Mouse (Mus musculus): ENCODE results near the gene Ssc5d.

The Ssc5d gene

GRCm38 (mm10) chr7:4919971-4920370 lies 5.6 kb upstream of the Ssc5d start:
- DNase-seq (ENCODE audit: low spot score) = no peak

- DNase-seq (ENCODE audit: low spot score) = no peak
Measured at GRCm38 (mm10) chr7:4920496-4920895, 5.1 kb upstream of the Ssc5d start.

GRCm38 (mm10) chr7:4920976-4921823 lies 4.4 kb upstream of the Ssc5d start:
- DNase-seq (ENCODE audit: low spot score) = no peak

- no peak for DNase-seq (ENCODE audit: low spot score)
Measured at GRCm38 (mm10) chr7:4921824-4922482, 3.6 kb upstream of the Ssc5d start, which contains the start of gene Nat14. Gene Nat14, plus strand, starts transcription at chr7:4922028.

GRCm38 (mm10) chr7:4922508-4922907 lies 3.1 kb upstream of the Ssc5d start:
- DNase-seq (ENCODE audit: low spot score) = peak; percentile 63

GRCm38 (mm10) chr7:4922931-4923565 lies 2.5 kb upstream of the Ssc5d start:
- DNase-seq (ENCODE audit: low spot score) = no peak

GRCm38 (mm10) chr7:4923586-4924364 lies 1.8 kb upstream of the Ssc5d start:
- peak; percentile 68 for DNase-seq (ENCODE audit: low spot score)

GRCm38 (mm10) chr7:4924483-4924882 lies 1.1 kb upstream of the Ssc5d start:
- DNase-seq (ENCODE audit: low spot score) = no peak

GRCm38 (mm10) chr7:4924891-4925301 lies 689 bp upstream of the Ssc5d start:
- DNase-seq (ENCODE audit: low spot score) = no peak

- DNase-seq (ENCODE audit: low spot score) = no peak
Measured at GRCm38 (mm10) chr7:4926849-4927248, 1.3 kb downstream of the Ssc5d start.

GRCm38 (mm10) chr7:4927711-4928110 lies 2.1 kb downstream of the Ssc5d start:
- DNase-seq (ENCODE audit: low spot score) = no peak

- DNase-seq (ENCODE audit: low spot score) = no peak
Measured at GRCm38 (mm10) chr7:4928323-4928722, 2.7 kb downstream of the Ssc5d start.

- no peak for DNase-seq (ENCODE audit: low spot score)
Measured at GRCm38 (mm10) chr7:4933103-4933502, 7.5 kb downstream of the Ssc5d start.

- no peak for DNase-seq (ENCODE audit: low spot score)
Measured at GRCm38 (mm10) chr7:4934160-4934914, 8.8 kb downstream of the Ssc5d start.

GRCm38 (mm10) chr7:4936832-4937231 lies 11.2 kb downstream of the Ssc5d start:
- no peak for DNase-seq (ENCODE audit: low spot score)

GRCm38 (mm10) chr7:4937392-4937791 lies 11.8 kb downstream of the Ssc5d start:
- DNase-seq (ENCODE audit: low spot score) = no peak

- DNase-seq (ENCODE audit: low spot score) = peak; percentile 68
Measured at GRCm38 (mm10) chr7:4938456-4938855, 12.9 kb downstream of the Ssc5d start.

- peak; percentile 71 for DNase-seq (ENCODE audit: low spot score)
Measured at GRCm38 (mm10) chr7:4940068-4940479, 14.5 kb downstream of the Ssc5d start.

GRCm38 (mm10) chr7:4942673-4943072 lies 17.1 kb downstream of the Ssc5d start:
- DNase-seq (ENCODE audit: low spot score) = no peak

- DNase-seq (ENCODE audit: low spot score) = peak; percentile 88
Measured at GRCm38 (mm10) chr7:4943223-4943815, 17.7 kb downstream of the Ssc5d start.

GRCm38 (mm10) chr7:4947855-4948254 lies 22.3 kb downstream of the Ssc5d start:
- peak; percentile 73 for DNase-seq (ENCODE audit: low spot score)
